12 mouse cellular contexts compared by ENCODE assay signal in the genomic region with DNA sequence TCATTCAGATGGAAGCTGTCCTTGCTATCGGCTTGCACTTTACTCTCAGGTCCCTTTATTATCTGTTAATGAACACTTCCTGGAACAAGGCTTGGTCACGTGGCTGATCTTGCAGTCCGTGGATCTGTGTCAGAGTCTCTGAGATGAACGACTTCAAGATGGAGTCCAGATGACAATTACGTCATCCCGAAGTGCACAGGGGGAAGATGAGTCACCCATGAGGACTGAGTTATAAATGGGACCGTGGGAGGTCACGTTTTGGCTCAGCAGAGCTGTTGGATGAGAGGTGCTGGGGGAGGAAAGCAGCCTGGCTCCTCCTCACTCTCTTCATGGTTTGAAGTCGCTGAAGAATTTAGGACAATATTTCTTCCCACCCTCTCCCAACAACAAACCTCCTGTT.
DNase-seq lines count a peak whose midpoint lies in the region; ATAC-seq and TF ChIP-seq lines count a peak whose summit lies in the region.
"Had no signal": no experiment of that assay in that cellular context is flagged by ENCODE, and none has a peak within 500 bp of the region (broad histone marks: within the 10 kb centered on the region; RNA-seq: fewer than 3 reads in every experiment).

No protein-coding gene starts in this region.

- peak; percentile 20; the same call in 1 of the 2 replicates for ATAC-seq in embryonic facial prominence, embryonic 14.5 days (ENCODE audit: low read depth)
- ATAC-seq in lung, postnatal 0 days, result peak; percentile 76
- ATAC-seq: midbrain, embryonic 15.5 days had no signal

- H3K4me2 ChIP-seq in embryonic facial prominence, embryonic 14.5 days (ENCODE audit: low read depth, low read length), result no peak overlapping the region
- H3K4me2 ChIP-seq in lung, postnatal 0 days (replicated peaks; ENCODE audit: low read depth, low read length), result no peak overlapping the region
- H3K4me2 ChIP-seq: forebrain, embryonic 12.5 days; limb, embryonic 12.5 days; midbrain, embryonic 15.5 days had no signal

- 53% methylated on average over 9 of the region's 9 CpGs for WGBS in heart, adult 2 months
- WGBS in heart, embryonic 10.5 days, result 79% methylated on average over 9 of the region's 9 CpGs
- WGBS in embryonic facial prominence, embryonic 14.5 days, result 50% methylated on average over 9 of the region's 9 CpGs
- WGBS in lung, postnatal 0 days, result 43% methylated on average over 9 of the region's 9 CpGs

- no peak overlapping the region for H3K9ac ChIP-seq in heart, adult 2 months (ENCODE audit: low read depth, low read length)
- H3K9ac ChIP-seq in embryonic facial prominence, embryonic 14.5 days (ENCODE audit: low read depth, low read length), result no peak overlapping the region
- H3K9ac ChIP-seq in lung, postnatal 0 days (replicated peaks; ENCODE audit: low read depth), result no peak overlapping the region
- H3K9ac ChIP-seq: forebrain, embryonic 12.5 days; limb, embryonic 12.5 days; midbrain, embryonic 15.5 days had no signal

- H3K27me3 ChIP-seq in heart, adult 2 months (ENCODE audit: control insufficient read depth, insufficient read depth, low read length), result no peaks in the 10 kb centered on the region
- H3K27me3 ChIP-seq in heart, embryonic 10.5 days (ENCODE audit: insufficient read depth, poor library complexity, severe bottlenecking), result no peaks in the 10 kb centered on the region
- no peaks in the 10 kb centered on the region for H3K27me3 ChIP-seq in embryonic facial prominence, embryonic 14.5 days (replicated peaks; ENCODE audit: control insufficient read depth, insufficient read depth, low read length)
- H3K27me3 ChIP-seq in lung, postnatal 0 days (replicated peaks; ENCODE audit: insufficient read depth, low read length), result no peaks in the 10 kb centered on the region
- H3K27me3 ChIP-seq: forebrain, embryonic 12.5 days; limb, embryonic 12.5 days; midbrain, embryonic 15.5 days had no signal

- TF ChIP-seq EP300 in heart, adult 2 months (IDR thresholded peaks at IDR 0.05; ENCODE audit: insufficient read depth, low read depth, low read length), result no peak
- TF ChIP-seq EP300 in lung, postnatal 0 days (IDR thresholded peaks at IDR 0.05), result peak; percentile 42

- no peaks in the 10 kb centered on the region for H3K79me2 ChIP-seq in heart, adult 2 months (replicated peaks; ENCODE audit: control insufficient read depth, insufficient read depth, low read length)

- no peaks in the 10 kb centered on the region for H3K36me3 ChIP-seq in heart, adult 2 months (ENCODE audit: control insufficient read depth, insufficient read depth, low read length)
- H3K36me3 ChIP-seq in heart, embryonic 10.5 days, result no peaks in the 10 kb centered on the region
- H3K36me3 ChIP-seq in embryonic facial prominence, embryonic 14.5 days (ENCODE audit: control insufficient read depth, insufficient read depth, low read length), result no peaks in the 10 kb centered on the region
- H3K36me3 ChIP-seq in lung, postnatal 0 days (ENCODE audit: insufficient read depth, low read length), result no peaks in the 10 kb centered on the region
- H3K36me3 ChIP-seq: forebrain, embryonic 12.5 days; limb, embryonic 12.5 days; midbrain, embryonic 15.5 days had no signal

- intact Hi-C loops in heart, adult 2 months (cut with DNase I), result no loop called here

- H3K4me3 ChIP-seq in heart, adult 2 months, result no peak overlapping the region
- H3K4me3 ChIP-seq in heart, embryonic 10.5 days, result no peak overlapping the region
- H3K4me3 ChIP-seq in embryonic facial prominence, embryonic 14.5 days (ENCODE audit: low read depth, low read length), result no peak overlapping the region
- H3K4me3 ChIP-seq in lung, postnatal 0 days (ENCODE audit: low read depth, low read length), result no peak overlapping the region
- H3K4me3 ChIP-seq: forebrain, embryonic 12.5 days; limb, embryonic 12.5 days; midbrain, embryonic 15.5 days had no signal

- no peaks in the 10 kb centered on the region for H3K4me1 ChIP-seq in heart, adult 2 months (ENCODE audit: control insufficient read depth, insufficient read depth, low read length)
- no peaks in the 10 kb centered on the region for H3K4me1 ChIP-seq in heart, embryonic 10.5 days
- H3K4me1 ChIP-seq in embryonic facial prominence, embryonic 14.5 days (ENCODE audit: control insufficient read depth, insufficient read depth, low read length), result peaks cover 40% of the 10 kb centered on the region
- no peaks in the 10 kb centered on the region; the same call in 1 of the 2 replicates for H3K4me1 ChIP-seq in lung, postnatal 0 days (ENCODE audit: insufficient read depth, low read depth, low read length)

- H3K27ac ChIP-seq in heart, adult 2 months, result no peak overlapping the region
- H3K27ac ChIP-seq in heart, embryonic 10.5 days, result no peak overlapping the region
- H3K27ac ChIP-seq in embryonic facial prominence, embryonic 14.5 days (replicated peaks; ENCODE audit: low read depth, low read length), result 0 out of 2 replicates have a peak overlapping the region, but pooled peaks have one; percentile 10
- no peak overlapping the region for H3K27ac ChIP-seq in lung, postnatal 0 days (ENCODE audit: low read length)
- H3K27ac ChIP-seq: forebrain, embryonic 12.5 days; limb, embryonic 12.5 days; midbrain, embryonic 15.5 days had no signal

- no peak for TF ChIP-seq POLR2A in heart, adult 2 months (IDR thresholded peaks at IDR 0.05; ENCODE audit: insufficient read depth, low read depth, low read length)

- peak; percentile 20 to 38 for DNase-seq in heart, adult 2 months
- DNase-seq in heart, embryonic 10.5 days (ENCODE audit: low spot score), result no peak
- peak; percentile 84 for DNase-seq in embryonic facial prominence, embryonic 14.5 days (ENCODE audit: low spot score)
- DNase-seq in heart, adult 9 months (ENCODE audit: low spot score in 2 of 2), result peak; percentile 36 to 42
- peak; percentile 88 for DNase-seq in lung, postnatal 0 days (ENCODE audit: low spot score)
- DNase-seq in spleen, postnatal 36 days (ENCODE audit: low spot score in 2 of 2), result no peak
- no peak for DNase-seq in kidney, adult 11 months
- DNase-seq in B cell, adult 2 months, result no peak
- DNase-seq: cerebellum, postnatal 14 days had no signal

- TF ChIP-seq CTCF in heart, adult 2 months (IDR thresholded peaks at IDR 0.05), result no peak
- TF ChIP-seq CTCF in lung, postnatal 0 days (IDR thresholded peaks at IDR 0.05), result no peak

- H3K9me3 ChIP-seq in heart, embryonic 10.5 days, result no peaks in the 10 kb centered on the region
- 0 out of 2 replicates have a peak, but pooled peaks cover 6% of the 10 kb centered on the region for H3K9me3 ChIP-seq in embryonic facial prominence, embryonic 14.5 days (ENCODE audit: control insufficient read depth, low read length)
- H3K9me3 ChIP-seq in lung, postnatal 0 days (ENCODE audit: low read length), result no peaks in the 10 kb centered on the region
- H3K9me3 ChIP-seq: forebrain, embryonic 12.5 days; midbrain, embryonic 15.5 days had no signal

Comparison
In these comparisons a context has a peak if more than half of its experiments do, and no peak if none do; other contexts are left out.
1. DNase-seq: peak in heart, adult 2 months (2 of 2), embryonic facial prominence, embryonic 14.5 days (single experiment), heart, adult 9 months (2 of 2) and lung, postnatal 0 days (single experiment); none in heart, embryonic 10.5 days (single experiment), spleen, postnatal 36 days (0 of 2), kidney, adult 11 months (single experiment) and B cell, adult 2 months (0 of 2).